Mouse (Mus musculus): ENCODE measurements around the gene Fam187a. TPM values are rescaled to one million over a fixed set of nuclear protein-coding genes. Genes with fewer than 3 reads are reported as not detected.

The Fam187a gene
- 0.20 TPM for polyA plus RNA-seq (2014; fragmentation: Illumina TruSeq; extraction: RNeasy Lipid Tissue Mini Kit (QIAGEN cat#74804); ENCODE audit: low read depth, low replicate concordance)

GRCm38 (mm10) chr11:102884616-102885219 lies at the start of gene Fam187a:
Gene Fam187a, plus strand, starts transcription at chr11:102885169.

GRCm38 (mm10) chr11:102835549-102835948 lies 49.4 kb upstream of the Fam187a start, which contains the start of gene Higd1b:
Gene Higd1b, plus strand, starts transcription at chr11:102835849.

GRCm38 (mm10) chr11:102880585-102881313 lies 4.2 kb upstream of the Fam187a start, which contains the start of the genes Eftud2 and Ccdc103:
Gene Eftud2, minus strand, starts transcription at chr11:102880985.
Gene Ccdc103, plus strand, starts transcription at chr11:102881204.

GRCm38 (mm10) chr11:102900763-102901162 lies 15.8 kb downstream of the Fam187a start, which contains the start of gene Gfap:
Gene Gfap, minus strand, starts transcription at chr11:102900912.

GRCm38 (mm10) chr11:102924557-102925350 lies 39.8 kb downstream of the Fam187a start, which contains the start of gene Kif18b:
Gene Kif18b, minus strand, starts transcription at chr11:102925124.

Other genes starting within 250 kb of the Fam187a start
- 0.89 TPM for gene Meioc, start 221.5 kb upstream of the Fam187a start, polyA plus RNA-seq (2014; fragmentation: Illumina TruSeq; extraction: RNeasy Lipid Tissue Mini Kit (QIAGEN cat#74804); ENCODE audit: low read depth, low replicate concordance)
- 15.3 TPM for gene Ccdc43, start 187.4 kb upstream of the Fam187a start, polyA plus RNA-seq (2014; fragmentation: Illumina TruSeq; extraction: RNeasy Lipid Tissue Mini Kit (QIAGEN cat#74804); ENCODE audit: low read depth, low replicate concordance)
- 4.6 TPM for gene Adam11, start 123.7 kb upstream of the Fam187a start, polyA plus RNA-seq (2014; fragmentation: Illumina TruSeq; extraction: RNeasy Lipid Tissue Mini Kit (QIAGEN cat#74804); ENCODE audit: low read depth, low replicate concordance)
- gene Gjc1, start 65.5 kb upstream of the Fam187a start, polyA plus RNA-seq (2014; fragmentation: Illumina TruSeq; extraction: RNeasy Lipid Tissue Mini Kit (QIAGEN cat#74804); ENCODE audit: low read depth, low replicate concordance), result 18.6 TPM
- gene Higd1b, start 49.3 kb upstream of the Fam187a start, polyA plus RNA-seq (2014; fragmentation: Illumina TruSeq; extraction: RNeasy Lipid Tissue Mini Kit (QIAGEN cat#74804); ENCODE audit: low read depth, low replicate concordance), result 7.6 TPM
- gene Eftud2, start 4.2 kb upstream of the Fam187a start, polyA plus RNA-seq (2014; fragmentation: Illumina TruSeq; extraction: RNeasy Lipid Tissue Mini Kit (QIAGEN cat#74804); ENCODE audit: low read depth, low replicate concordance), result 51.4 TPM
- 2.4 TPM for gene Ccdc103, start 4.0 kb upstream of the Fam187a start, polyA plus RNA-seq (2014; fragmentation: Illumina TruSeq; extraction: RNeasy Lipid Tissue Mini Kit (QIAGEN cat#74804); ENCODE audit: low read depth, low replicate concordance)
- 0.22 TPM for gene Gfap, start 15.7 kb downstream of the Fam187a start, polyA plus RNA-seq (2014; fragmentation: Illumina TruSeq; extraction: RNeasy Lipid Tissue Mini Kit (QIAGEN cat#74804); ENCODE audit: low read depth, low replicate concordance)
- gene Kif18b, start 40.0 kb downstream of the Fam187a start, polyA plus RNA-seq (2014; fragmentation: Illumina TruSeq; extraction: RNeasy Lipid Tissue Mini Kit (QIAGEN cat#74804); ENCODE audit: low read depth, low replicate concordance), result 1.3 TPM
- gene C1ql1, start 61.5 kb downstream of the Fam187a start, polyA plus RNA-seq (2014; fragmentation: Illumina TruSeq; extraction: RNeasy Lipid Tissue Mini Kit (QIAGEN cat#74804); ENCODE audit: low read depth, low replicate concordance), result not detected
- 49.6 TPM for gene Nmt1, start 143.0 kb downstream of the Fam187a start, polyA plus RNA-seq (2014; fragmentation: Illumina TruSeq; extraction: RNeasy Lipid Tissue Mini Kit (QIAGEN cat#74804); ENCODE audit: low read depth, low replicate concordance)
- 41.6 TPM for gene Dcakd, start 143.2 kb downstream of the Fam187a start, polyA plus RNA-seq (2014; fragmentation: Illumina TruSeq; extraction: RNeasy Lipid Tissue Mini Kit (QIAGEN cat#74804); ENCODE audit: low read depth, low replicate concordance)
- 22.4 TPM for gene Plcd3, start 216.5 kb downstream of the Fam187a start, polyA plus RNA-seq (2014; fragmentation: Illumina TruSeq; extraction: RNeasy Lipid Tissue Mini Kit (QIAGEN cat#74804); ENCODE audit: low read depth, low replicate concordance)
- gene Acbd4, start 216.5 kb downstream of the Fam187a start, polyA plus RNA-seq (2014; fragmentation: Illumina TruSeq; extraction: RNeasy Lipid Tissue Mini Kit (QIAGEN cat#74804); ENCODE audit: low read depth, low replicate concordance), result 125 TPM
- 34.1 TPM for gene Hexim1, start 231.1 kb downstream of the Fam187a start, polyA plus RNA-seq (2014; fragmentation: Illumina TruSeq; extraction: RNeasy Lipid Tissue Mini Kit (QIAGEN cat#74804); ENCODE audit: low read depth, low replicate concordance)
- 7.6 TPM for gene Hexim2, start 247.3 kb downstream of the Fam187a start, polyA plus RNA-seq (2014; fragmentation: Illumina TruSeq; extraction: RNeasy Lipid Tissue Mini Kit (QIAGEN cat#74804); ENCODE audit: low read depth, low replicate concordance)

All from adipose tissue, adult 10 weeks (tissue).